Mouse (Mus musculus) forebrain, embryonic 14.5 days (tissue): ENCODE measurements around the gene Eefsec. TPM values are rescaled to one million over a fixed set of nuclear protein-coding genes. Genes with fewer than 3 reads are reported as not detected.

Experiments used
- ATAC-seq: fragments of 200-750 bp; cut with Nextera tagmentation; 2 replicates; pipeline ENCODE4 v1.8.0; 2017; ENCODE audit warnings: mild to moderate bottlenecking, moderate library complexity
- DNase-seq: peaks from one replicate; pipeline ENCODE4 v3.0.0-alpha.2; 2015; ENCODE audit warnings: low spot score
- H3K27ac ChIP-seq: fragments of 300-500 bp; sonication (generic); 2 replicates; pipeline ENCODE4 v1.5.1; 2014; ENCODE audit warnings: low read depth, mild to moderate bottlenecking, control low read depth, low read length, moderate library complexity
- H3K27me3 ChIP-seq: fragments of 300-500 bp; sonication (generic); replicated peaks from 2 replicates; pipeline ENCODE4 v1.6.1; 2014; ENCODE audit warnings: low read length, control low read depth, mixed read lengths; ENCODE audit not compliant: control insufficient read depth, insufficient read depth
- H3K36me3 ChIP-seq: fragments of 300-500 bp; sonication (generic); 2 replicates; pipeline ENCODE4 v1.6.1; 2014; ENCODE audit warnings: low read length, control low read depth; ENCODE audit not compliant: control insufficient read depth, insufficient read depth
- H3K4me1 ChIP-seq: fragments of 300-500 bp; sonication (generic); 2 replicates; pipeline ENCODE4 v1.6.1; 2014; ENCODE audit warnings: antibody characterized with exemption, low read length, control low read depth; ENCODE audit not compliant: control insufficient read depth, insufficient read depth
- H3K4me2 ChIP-seq: fragments of 300-500 bp; sonication (generic); 2 replicates; pipeline ENCODE4 v1.6.1; 2014; ENCODE audit warnings: mild to moderate bottlenecking, control low read depth, low read length
- H3K4me3 ChIP-seq: fragments of 300-500 bp; sonication (generic); 2 replicates; pipeline ENCODE4 v1.5.1; 2014; ENCODE audit warnings: low read depth, low read length, control low read depth
- H3K9ac ChIP-seq: fragments of 300-500 bp; sonication (generic); 2 replicates; pipeline ENCODE4 v1.6.1; 2014; ENCODE audit warnings: mild to moderate bottlenecking, low read length, control low read depth, moderate library complexity
- H3K9me3 ChIP-seq: fragments of 300-500 bp; sonication (generic); replicated peaks from 2 replicates; pipeline ENCODE4 v1.6.1; 2016; ENCODE audit warnings: low read length, control low read depth, mixed read lengths; ENCODE audit not compliant: control insufficient read depth
- WGBS: fragments of 180-500 bp; shearing (Covaris S2); extraction: QIAGEN DNeasy Blood & Tissue Kit; methylation state at CpG from one replicate; pipeline ENCODE4 v1.1.7; 2014; 5-methylcytosine and 5-hydroxymethylcytosine counted together
- polyA plus RNA-seq: library from polyadenylated mRNA; unstranded; fragments of >200 nt; fragmentation: Nextera tagmentation; extraction: Ambion mirVana; gene quantifications from 2 replicates; pipeline ENCODE4 v1.2.1, GENCODE M21; 2014

The Eefsec gene
- polyA plus RNA-seq, 1 experiment from 2014 or later = 33.1 TPM

- H3K9me3 ChIP-seq = no peaks in the 10 kb centered on the region
- 77% methylated on average over 5 of the region's 5 CpGs for WGBS
Observed at GRCm38 (mm10) chr6:88209453-88209852, 236.9 kb downstream of the Eefsec start.

GRCm38 (mm10) chr6:88208321-88208720, 238.0 kb downstream of the Eefsec start:
- Histone ChIP-seq H3K27me3 (peaks cover 44% of the 10 kb centered on the region), H3K36me3 (no peaks in the 10 kb centered on the region), H3K9ac (no peak overlapping the region), H3K4me2 (no peak overlapping the region), H3K9me3 (no peaks in the 10 kb centered on the region), H3K4me1 (no peaks in the 10 kb centered on the region), H3K27ac (no peak overlapping the region), H3K4me3 (no peak overlapping the region)
- ATAC-seq (no peak), DNase-seq (no peak)
- 94% methylated on average over 3 of the region's 3 CpGs for WGBS

More at GRCm38 (mm10) chr6:88209453-88209852, 236.9 kb downstream of the Eefsec start:
- Histone ChIP-seq H3K27ac (no peak overlapping the region), H3K4me1 (no peaks in the 10 kb centered on the region), H3K27me3 (peaks cover 33% of the 10 kb centered on the region), H3K9ac (no peak overlapping the region), H3K4me3 (no peak overlapping the region), H3K4me2 (no peak overlapping the region), H3K36me3 (no peaks in the 10 kb centered on the region)
- DNase-seq (no peak), ATAC-seq (no peak)

- no peak for DNase-seq
- Histone ChIP-seq H3K27me3 (peaks cover 49% of the 10 kb centered on the region), H3K4me3 (no peak overlapping the region), H3K36me3 (no peaks in the 10 kb centered on the region), H3K9me3 (no peaks in the 10 kb centered on the region), H3K9ac (no peak overlapping the region), H3K4me1 (no peaks in the 10 kb centered on the region), H3K4me2 (no peak overlapping the region), H3K27ac (no peak overlapping the region)
- ATAC-seq = no peak
- WGBS = 91% methylated on average over 10 of the region's 10 CpGs
Observed at GRCm38 (mm10) chr6:88207403-88208033, 238.8 kb downstream of the Eefsec start.

Other genes starting within 250 kb of the Eefsec start
- not detected in 2 replicates for gene Dnajb8, start 224.3 kb downstream of the Eefsec start, polyA plus RNA-seq
- 145 and 146 TPM in 2 replicates for gene Ruvbl1, start 18.9 kb upstream of the Eefsec start, polyA plus RNA-seq
- gene Sec61a1, start 72.4 kb upstream of the Eefsec start, polyA plus RNA-seq = 131 and 146 TPM in 2 replicates
- gene Kbtbd12, start 191.4 kb upstream of the Eefsec start, polyA plus RNA-seq = 0.20 TPM in 1 of 2 replicates, not detected in the other